Mouse (Mus musculus) right cerebral cortex, adult 2 months (tissue): ENCODE measurements around the gene Parvg.

Experiments used
- DNase-seq, 2 experiments: peaks; one replicate each; pipeline ENCODE4 v3.0.0; 2021 to 2022; ENCODE audit warnings: low spot score in 2 of 2

Parvg gene

GRCm38 (mm10) chr15:84303264-84303663, 20.6 kb upstream of the Parvg start:
- DNase-seq, result no peak

- DNase-seq, result no peak
Observed at GRCm38 (mm10) chr15:84305333-84305732, 18.5 kb upstream of the Parvg start.

- no peak for DNase-seq
Observed at GRCm38 (mm10) chr15:84310271-84310670, 13.6 kb upstream of the Parvg start.

GRCm38 (mm10) chr15:84311295-84312085, 12.3 kb upstream of the Parvg start:
- no peak for DNase-seq

- DNase-seq, result no peak
Observed at GRCm38 (mm10) chr15:84312878-84313565, 10.8 kb upstream of the Parvg start.

GRCm38 (mm10) chr15:84313566-84313878, 10.3 kb upstream of the Parvg start:
- no peak for DNase-seq

GRCm38 (mm10) chr15:84314420-84315080, 9.3 kb upstream of the Parvg start:
- no peak for DNase-seq

- DNase-seq, result no peak
Observed at GRCm38 (mm10) chr15:84315276-84316046, 8.4 kb upstream of the Parvg start.

GRCm38 (mm10) chr15:84319393-84319792, 4.4 kb upstream of the Parvg start:
- DNase-seq, result no peak

- DNase-seq, result no peak
Observed at GRCm38 (mm10) chr15:84321544-84322174, 2.2 kb upstream of the Parvg start.

GRCm38 (mm10) chr15:84324870-84325553, 1.2 kb downstream of the Parvg start:
- DNase-seq, result no peak

GRCm38 (mm10) chr15:84325736-84326135, 1.9 kb downstream of the Parvg start:
- no peak for DNase-seq

GRCm38 (mm10) chr15:84328870-84329269, 5.0 kb downstream of the Parvg start:
- no peak for DNase-seq

GRCm38 (mm10) chr15:84329940-84330339, 6.1 kb downstream of the Parvg start:
- DNase-seq, result no peak

GRCm38 (mm10) chr15:84331066-84331612, 7.3 kb downstream of the Parvg start:
- DNase-seq, result no peak

- no peak for DNase-seq
Observed at GRCm38 (mm10) chr15:84336281-84336817, 12.5 kb downstream of the Parvg start.

- peak; percentile 47 to 52 for DNase-seq
Observed at GRCm38 (mm10) chr15:84337599-84337998, 13.8 kb downstream of the Parvg start.

GRCm38 (mm10) chr15:84340926-84341325, 17.1 kb downstream of the Parvg start:
- DNase-seq, result no peak

- DNase-seq, result no peak
Observed at GRCm38 (mm10) chr15:84348769-84349168, 24.9 kb downstream of the Parvg start.
